Mouse (Mus musculus) stomach, postnatal 0 days (tissue): ENCODE measurements at regions not wholly inside any gene's neighbourhood (a gene's known extent, or its start where the extent isn't known, plus 50 kb on each side); places are given as distances from the start of the nearest gene placed in this dataset.

Experiments used
- CTCF ChIP-seq: IDR thresholded peaks from 2 replicates; pipeline ENCODE4 v1.5.1; 2016; ENCODE audit warnings: antibody characterized with exemption, low read depth, mild to moderate bottlenecking, moderate library complexity
- EP300 ChIP-seq: optimal IDR thresholded peaks from 2 replicates; pipeline ENCODE3; 2016; ENCODE audit warnings: antibody characterized with exemption

DNA sequence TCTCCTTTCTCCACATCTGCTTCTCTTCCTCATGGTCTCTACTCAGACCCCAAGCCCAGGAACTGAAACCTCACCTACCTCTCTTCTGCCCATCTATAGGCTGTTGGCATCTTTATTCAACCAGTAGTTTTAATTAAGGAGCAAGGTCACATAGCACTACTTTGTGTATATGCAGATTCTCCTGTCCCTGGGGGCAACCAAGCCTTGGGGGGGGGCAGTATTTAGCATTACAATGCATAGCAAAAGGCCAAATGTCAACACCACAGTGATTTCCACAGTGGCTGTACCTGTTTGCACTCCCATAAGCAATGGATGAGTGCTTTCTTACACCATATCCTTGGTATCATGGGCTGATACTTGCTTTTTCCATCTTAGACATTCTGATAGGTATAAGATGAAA lies 1826.4 kb downstream of the 9330182O14Rik start:
- TF ChIP-seq CTCF (no peak), EP300 (no peak)
